Mouse (Mus musculus): ENCODE measurements around the gene Itln1.

Itln1 gene

DNA sequence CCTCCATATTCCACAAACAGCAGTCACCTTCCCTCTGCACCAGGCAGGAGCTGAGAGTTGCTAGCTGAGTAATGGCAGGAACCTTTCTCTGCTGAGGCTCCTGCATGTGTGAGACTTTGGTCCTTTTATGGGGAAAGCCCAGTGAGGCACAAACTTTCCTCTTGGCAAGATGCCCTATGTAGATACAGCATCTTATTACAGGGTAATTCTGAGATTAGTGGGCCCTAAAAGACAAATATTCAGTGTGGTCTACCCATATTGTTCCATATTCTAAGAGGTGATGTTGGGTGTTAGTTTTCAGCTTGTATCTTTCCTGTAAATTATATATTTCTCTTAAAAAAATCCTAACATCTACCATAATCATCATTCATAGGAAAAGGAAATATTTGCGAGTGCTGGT is at the start of gene Itln1:
Gene Itln1, minus strand, starts transcription at position 101 of the 400 bp plus-strand sequence.
- 96% methylated on average over 1 of the region's 1 CpGs for WGBS

DNA sequence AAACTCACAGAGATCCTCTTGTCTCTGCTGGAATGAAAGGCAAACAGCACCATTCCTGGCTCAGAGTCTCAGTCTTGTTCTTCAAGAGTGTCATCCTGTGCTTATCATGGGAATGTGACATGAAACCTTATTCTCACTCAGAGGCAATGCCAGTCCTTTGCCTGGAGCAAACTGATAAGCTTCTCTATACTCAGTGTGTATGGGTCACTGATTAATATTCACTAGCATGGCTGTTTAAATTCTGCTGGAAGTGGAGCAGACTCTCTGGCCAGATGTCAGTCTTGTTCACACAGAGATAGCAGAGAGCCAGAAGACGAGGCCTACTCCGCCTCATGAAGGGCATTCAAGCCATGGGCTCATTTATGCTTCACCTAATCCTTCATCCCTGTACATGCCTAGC is 49.5 kb upstream of the Itln1 start:
- 87% methylated on average over 2 of the region's 2 CpGs for WGBS

DNA sequence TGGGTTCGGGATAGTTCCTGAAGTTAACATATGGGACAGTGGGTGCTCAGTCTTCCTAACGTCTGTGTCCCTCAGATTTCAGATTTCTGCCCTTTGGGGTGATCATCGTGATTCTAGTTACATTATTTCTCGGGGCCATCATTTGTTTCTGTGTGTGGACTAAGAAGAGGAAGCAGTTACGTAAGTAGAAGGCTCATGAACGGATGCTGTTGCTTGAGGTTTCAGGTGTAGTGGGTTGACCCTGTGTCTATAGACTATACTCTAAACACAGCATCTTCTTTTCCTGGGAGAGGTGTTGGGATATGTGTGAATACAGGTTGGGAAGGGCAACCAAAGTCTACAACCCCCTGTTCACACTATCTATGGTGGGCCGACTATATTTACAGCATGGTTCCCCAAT is 42.1 kb upstream of the Itln1 start:
- WGBS, result 82% methylated on average over 7 of the region's 7 CpGs

DNA sequence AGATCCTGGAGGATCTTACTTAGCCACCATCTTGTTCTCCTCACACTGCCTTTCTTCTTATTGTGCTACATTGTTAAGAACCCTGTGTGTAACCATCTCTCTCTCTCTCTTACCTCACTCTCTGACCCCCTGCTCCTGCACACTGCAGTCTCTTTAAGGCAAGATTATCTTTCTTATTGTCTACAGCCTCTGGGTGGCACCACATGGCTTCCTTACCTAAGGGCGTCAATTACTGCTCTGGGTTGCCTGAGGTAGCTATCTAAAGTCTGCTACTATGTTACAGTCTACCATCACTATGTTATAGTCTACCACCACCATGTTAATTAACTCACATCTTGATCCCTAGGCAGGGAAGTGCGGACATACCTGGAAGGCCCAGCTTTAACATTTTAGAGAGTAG is 33.3 kb upstream of the Itln1 start:
- 67% methylated on average over 2 of the region's 2 CpGs for WGBS

DNA sequence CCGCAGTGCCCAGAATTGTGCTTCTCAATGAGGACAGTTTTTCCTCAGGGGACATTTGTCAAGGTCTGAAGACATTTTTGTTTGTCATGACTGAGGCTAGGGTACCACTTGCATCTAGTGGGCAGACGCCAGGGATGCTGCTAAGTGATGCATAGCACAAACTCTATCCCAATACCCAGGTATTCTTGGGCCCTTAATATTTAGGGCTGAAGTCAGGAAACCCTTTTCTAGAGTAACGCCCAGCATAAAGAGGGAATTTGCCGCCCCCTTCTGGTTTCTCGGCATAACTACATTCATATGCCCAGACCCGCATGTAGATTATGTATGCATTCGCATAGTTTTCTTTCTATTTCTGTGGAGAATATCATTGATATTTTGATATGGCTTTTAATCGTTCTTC is 31.7 kb upstream of the Itln1 start:
- WGBS, result 21% methylated on average over 8 of the region's 8 CpGs

DNA sequence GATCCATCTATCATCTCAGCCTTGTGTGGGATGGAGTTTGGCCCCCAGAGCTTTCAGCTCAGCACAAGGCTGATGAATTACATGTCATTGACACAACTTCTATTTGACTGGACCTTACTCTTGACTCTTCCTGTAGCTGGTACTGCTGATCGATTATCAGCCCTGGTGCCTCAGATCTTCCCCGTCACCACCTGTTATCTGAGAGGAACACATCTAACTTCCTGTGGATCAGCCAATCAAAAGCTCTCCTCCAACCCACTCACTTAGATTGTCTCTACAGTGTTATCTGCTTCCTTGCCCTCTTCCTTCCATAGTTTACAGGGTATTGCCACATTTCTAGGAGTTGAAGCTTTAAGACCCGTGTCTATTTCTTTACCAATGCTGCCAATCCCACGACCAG is 30.8 kb upstream of the Itln1 start:
- WGBS, result 79% methylated on average over 4 of the region's 4 CpGs

DNA sequence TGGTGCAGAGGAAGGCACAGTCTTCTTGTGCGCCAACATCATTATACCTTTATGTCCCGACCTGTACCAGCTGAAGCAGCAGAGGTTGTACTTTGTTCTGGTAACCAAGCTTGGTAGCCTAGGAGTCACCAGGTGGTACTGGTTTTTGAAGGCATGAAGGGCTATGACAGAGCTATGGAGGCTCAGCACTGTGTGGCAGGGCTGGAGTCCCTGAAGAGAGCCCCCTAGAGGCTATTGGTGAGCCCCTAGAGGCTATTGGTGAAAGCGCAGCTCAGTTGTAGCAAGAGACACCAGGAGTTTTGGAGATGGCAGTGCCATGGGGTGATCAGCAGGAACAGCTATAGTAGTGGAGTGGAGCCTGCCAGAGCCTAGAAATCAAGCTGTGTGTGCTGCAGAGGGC is 29.2 kb upstream of the Itln1 start:
- 62% methylated on average over 3 of the region's 3 CpGs for WGBS

DNA sequence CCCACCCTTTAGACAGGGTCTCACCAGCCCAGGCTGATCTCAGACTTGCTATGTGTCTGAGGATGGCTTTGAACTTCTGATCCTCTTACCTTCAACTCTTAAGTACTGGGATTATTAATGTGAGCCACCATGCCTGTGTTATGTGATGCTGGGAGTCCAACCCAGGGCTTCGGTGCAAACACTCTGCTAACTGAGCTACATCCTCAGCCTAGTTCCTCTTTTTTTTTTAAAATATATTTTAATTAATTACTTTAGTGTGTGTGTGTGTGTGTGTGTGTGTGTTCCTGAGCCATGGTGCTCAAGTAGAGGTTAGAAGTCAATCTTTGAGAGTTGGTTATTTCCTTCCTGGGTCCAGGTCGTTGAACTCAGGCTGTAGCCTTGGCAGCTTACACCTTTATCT is 27.9 kb upstream of the Itln1 start:
- 82% methylated on average over 2 of the region's 2 CpGs for WGBS

DNA sequence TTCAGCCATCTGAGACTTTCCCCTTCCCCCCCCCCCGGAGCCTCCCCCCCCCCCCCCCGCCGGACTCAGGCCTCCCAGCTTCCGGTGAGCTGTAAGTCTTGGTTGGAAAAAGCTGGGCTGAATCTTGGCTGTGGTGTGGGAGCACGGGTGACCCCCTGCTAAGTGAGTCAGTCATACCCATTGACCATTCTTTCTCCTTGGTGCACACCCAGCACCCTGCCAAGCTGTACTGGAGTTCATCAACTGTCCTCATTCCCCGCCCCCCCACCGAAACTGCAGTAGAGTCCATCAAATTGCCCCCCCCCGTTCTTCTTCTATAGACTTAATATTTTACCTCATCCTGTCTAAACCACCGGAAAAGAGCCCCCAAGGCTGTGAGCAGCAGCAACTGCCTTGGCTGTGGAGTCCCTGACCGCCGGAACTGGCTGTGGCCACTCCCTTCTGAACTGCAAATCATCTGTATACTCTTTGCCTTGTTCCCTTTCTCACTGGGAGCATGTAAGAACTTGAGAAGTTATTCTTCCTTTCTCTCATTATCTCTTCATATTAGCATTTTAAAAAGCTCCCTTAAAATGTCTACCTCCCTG is 26.6 kb upstream of the Itln1 start:
- WGBS, result 65% methylated on average over 8 of the region's 11 CpGs

DNA sequence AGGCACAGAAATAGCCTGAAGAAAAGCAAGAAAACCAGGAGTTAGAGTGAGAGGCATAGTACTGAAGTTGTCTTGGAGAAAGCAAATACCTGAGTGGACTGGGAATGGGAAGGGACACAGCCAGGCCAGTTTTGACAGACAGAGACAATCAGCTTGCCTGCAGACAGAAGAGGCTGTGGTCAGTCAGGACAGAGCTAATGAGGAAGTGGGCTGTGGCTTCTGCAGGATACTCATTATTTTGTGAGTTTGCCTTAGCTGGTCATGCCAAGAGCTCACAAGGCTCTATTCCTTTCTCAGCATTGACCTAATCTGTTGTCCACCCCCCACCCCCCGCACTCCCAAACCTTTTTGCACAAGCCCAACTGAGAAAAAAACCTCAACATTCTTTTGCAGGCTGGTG is 26.1 kb upstream of the Itln1 start:
- 64% methylated on average over 1 of the region's 1 CpGs for WGBS

DNA sequence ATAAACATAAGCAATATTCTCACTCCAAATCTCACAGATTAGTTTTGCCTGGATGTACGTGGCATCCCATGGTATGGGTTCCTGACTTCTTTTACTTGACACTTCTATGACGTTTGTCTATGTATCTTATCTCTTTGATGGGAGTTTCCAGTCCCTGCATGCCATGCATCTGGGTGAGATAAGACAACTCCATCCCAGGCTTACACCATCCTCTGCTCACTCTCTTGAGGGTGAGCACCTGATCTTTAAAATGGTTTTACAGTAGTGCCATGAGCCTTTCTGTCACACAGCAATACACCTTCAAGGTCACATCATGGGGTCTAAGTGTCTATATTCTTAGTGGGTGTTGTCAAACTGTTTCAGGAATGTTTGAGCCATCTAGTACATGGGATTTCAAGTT is 25.2 kb upstream of the Itln1 start:
- WGBS, result 91% methylated on average over 2 of the region's 2 CpGs

DNA sequence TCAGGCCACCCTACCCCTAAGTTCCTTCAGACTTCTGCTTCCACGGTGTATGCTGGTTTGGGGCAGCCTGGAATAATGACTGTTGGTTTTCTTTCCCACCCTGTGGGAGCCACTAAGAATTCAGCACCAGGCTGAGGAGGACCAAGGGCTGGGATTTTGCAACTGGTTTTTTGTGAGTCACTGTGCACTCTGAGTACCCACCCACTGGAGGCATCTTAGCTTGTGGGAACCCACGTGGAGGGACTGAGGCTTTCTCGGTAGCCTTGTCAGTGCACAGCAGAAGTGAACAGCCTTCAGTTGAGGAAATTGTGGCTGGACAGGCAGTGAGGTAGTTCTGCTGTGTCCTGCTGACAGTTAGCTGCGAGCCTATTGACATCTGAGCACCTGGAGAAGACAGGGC is 23.8 kb upstream of the Itln1 start, which contains the start of gene Cd244a:
Gene Cd244a, plus strand, starts transcription at position 296 of the 400 bp plus-strand sequence.
- WGBS, result 69% methylated on average over 4 of the region's 4 CpGs

DNA sequence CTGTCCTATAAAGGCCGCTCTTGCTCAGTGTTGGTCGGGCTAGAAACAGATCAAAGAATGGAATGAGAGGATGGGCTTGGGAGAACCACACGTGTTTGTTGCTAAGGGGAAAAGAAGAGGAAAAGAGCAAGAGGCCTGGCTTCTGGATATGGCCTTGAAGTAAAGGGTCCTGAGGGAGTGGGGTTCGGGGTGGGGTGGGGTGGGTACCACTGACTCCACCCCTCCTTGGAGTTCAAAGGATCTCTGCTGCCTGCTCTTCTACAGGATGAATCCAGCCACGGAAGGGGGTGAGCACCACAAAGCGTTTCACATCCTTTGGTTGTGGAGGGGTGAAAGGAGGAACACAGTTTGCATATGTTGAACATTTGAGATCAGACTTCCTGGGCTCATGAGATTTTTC is 23.3 kb upstream of the Itln1 start:
- WGBS, result 75% methylated on average over 6 of the region's 6 CpGs

DNA sequence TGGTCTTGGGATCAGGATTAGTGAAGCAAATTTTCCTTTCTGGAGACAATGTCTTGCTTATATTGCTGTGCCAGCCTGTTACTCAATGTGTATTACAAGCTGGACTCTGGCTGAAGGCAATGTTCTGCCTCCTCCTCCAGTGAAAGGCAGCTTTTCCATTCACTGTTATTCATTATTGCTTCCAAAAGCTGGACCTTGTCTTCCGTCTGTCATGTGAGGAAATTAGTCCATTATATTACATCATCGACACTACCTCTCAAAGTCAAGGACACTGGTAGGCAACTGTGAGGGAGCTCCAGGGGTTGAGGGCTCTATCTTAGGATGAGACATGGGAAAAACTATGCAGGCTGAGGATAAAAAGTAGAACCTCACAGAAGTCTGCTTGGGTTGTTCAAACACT is 21.3 kb upstream of the Itln1 start:
- 82% methylated on average over 2 of the region's 2 CpGs for WGBS

DNA sequence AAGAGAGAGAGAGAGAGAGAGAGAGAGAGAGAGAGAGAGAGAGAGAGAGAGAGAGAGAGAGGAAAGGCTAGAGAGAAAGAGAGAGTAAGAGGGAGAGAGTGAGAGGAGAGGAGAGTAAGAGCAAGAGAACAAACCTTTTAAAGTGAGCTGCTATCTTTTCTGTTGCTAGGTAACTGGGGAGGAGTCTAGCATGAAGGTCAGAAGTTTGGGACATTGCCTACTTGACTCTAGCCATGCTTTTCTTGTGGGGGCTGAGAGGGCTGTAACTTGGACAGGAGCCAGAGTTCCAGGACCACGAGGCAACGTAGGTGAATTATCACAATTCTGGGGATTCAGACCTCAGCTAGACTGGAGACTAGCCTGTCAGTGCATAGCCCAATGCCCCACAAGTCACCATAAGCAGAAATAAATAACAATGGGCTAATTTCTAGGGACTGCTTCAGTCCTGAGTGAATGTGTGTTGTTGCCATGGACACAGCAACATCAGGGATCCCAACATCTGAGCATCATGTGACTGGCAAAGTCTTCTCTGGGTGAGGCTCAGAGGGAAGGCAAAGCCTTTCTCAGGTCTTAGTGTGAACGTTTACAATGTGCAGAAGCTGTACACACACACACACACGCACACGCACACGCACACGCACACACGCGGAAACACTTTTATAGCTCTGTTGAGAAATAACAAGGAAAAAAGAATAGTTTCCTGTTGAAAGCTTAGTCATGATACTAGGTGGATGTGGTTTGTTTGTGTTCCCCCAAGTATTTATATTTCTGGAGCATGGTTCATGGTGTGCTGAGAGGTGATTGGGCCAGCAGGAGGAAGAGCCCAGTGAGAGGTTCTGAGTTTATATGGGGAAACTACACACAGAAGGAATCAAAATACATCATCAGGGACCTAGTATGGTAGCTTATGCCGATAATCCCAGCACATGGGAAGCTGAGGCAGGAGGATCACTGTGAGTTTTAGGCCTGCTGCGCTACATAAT is 18.6 kb upstream of the Itln1 start:
- WGBS, result 76% methylated on average over 11 of the region's 11 CpGs

DNA sequence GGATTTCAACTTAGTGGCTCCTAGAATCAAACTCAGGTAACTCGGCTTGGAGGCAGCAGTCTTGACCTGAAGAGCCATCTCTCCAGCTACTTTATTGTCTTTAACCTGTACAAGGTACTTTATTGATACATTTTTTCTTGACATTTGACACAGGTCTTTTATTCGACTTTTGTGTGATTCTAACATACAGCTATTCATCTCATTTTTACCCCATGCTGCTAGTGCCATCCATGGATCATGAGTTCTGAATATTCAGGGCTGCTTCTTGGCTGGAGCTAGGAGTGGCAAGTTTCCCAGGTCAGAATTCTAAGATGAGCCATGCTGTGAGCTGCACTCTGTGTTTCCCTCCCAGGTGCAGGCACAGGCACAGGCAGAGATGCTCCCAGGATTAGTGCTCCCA is 17.1 kb upstream of the Itln1 start:
- 82% methylated on average over 2 of the region's 2 CpGs for WGBS

DNA sequence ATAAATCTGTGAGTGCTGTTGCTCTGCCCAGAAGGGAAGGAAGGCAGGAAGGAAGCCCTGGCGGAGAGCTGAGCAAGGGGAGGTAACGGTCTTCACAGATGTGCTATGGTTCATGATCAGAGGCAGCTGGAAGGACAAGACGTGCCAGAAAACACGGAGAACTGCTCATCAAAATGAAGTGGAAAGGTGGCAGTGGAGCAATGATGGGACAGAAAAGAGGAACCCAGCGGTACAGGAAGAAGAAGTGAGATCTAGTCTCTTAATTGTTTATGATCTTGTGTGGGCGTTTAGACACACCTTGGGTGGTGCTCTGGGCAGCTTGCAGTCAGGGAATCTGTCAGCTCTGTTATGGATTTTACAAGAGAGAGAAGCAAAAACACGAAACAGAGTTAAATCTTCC is 16.2 kb upstream of the Itln1 start:
- 74% methylated on average over 7 of the region's 7 CpGs for WGBS

DNA sequence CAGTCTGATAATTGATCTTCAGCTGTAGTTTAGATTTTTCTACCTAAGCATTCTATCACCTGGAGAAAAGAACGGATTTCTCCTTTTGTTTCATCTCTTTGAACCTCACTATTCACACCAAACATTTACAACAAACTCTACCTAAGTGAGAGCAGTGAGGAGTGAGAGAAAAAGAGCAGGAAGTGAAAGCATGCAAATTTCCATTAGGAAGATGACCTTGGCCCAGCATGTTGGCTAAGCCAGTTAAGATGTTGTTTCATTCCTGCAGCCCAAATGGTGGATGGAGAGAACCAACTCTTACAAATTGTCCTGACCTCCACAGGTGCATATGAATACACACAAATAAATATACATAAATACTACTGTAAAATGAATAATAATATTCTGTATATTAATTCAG is 5.6 kb upstream of the Itln1 start:
- 89% methylated on average over 1 of the region's 1 CpGs for WGBS

DNA sequence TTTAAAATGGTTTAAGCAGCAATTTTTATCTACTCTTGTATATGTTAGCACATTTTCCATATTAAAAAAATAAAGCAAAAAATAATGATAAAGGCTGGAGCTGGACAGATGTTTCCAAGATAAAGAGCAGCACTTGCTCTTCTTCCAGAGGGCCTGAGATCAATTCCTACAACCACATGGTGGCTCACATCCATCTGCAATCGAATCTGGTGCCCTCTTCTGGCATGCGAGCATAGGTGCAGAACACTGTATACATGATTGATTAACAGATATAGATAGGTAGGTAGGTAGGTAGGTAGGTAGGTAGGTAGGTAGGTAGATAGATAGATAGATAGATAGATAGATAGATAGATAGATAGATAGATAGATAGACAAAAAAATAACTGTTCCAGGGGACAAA is 2.3 kb downstream of the Itln1 start:
- 66% methylated on average over 2 of the region's 2 CpGs for WGBS

DNA sequence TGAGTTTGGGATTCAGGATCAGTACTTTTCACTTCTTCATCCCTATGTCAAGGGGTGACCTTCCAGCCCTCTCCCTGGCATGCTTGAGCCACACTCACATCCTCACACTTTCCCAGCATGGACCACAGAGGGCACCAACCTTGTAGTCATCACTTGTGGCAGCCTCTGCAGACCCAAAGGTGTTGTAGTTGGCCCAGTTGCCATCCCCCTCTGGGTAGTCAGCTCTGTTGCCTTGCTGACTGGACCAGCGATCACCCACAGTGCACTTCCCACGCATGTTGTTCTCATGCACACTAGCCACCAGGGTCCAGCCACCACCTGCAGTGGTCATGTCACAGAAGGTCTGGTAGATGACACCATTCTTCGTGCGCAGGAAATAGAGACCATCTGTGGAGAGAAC is 3.7 kb downstream of the Itln1 start:
- 93% methylated on average over 4 of the region's 4 CpGs for WGBS

DNA sequence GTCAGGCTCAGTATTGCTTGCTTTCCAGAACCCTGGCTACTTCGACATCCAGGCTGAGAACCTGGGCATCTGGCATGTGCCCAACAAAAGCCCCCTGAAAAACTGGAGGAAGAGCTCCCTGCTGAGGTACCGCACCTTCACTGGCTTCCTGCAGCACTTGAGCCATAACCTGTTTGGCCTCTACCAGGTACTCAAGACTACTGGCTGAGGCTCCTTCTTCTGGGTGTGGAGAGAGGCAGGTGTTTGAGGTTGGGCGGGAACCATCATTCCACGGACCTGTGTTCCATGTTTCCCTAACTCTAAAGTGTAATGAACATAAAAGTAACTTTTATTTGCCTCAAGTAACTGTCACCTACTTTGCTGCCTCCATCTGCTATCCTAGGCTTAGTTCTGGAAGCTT is 19.5 kb downstream of the Itln1 start:
- WGBS, result 89% methylated on average over 4 of the region's 4 CpGs

DNA sequence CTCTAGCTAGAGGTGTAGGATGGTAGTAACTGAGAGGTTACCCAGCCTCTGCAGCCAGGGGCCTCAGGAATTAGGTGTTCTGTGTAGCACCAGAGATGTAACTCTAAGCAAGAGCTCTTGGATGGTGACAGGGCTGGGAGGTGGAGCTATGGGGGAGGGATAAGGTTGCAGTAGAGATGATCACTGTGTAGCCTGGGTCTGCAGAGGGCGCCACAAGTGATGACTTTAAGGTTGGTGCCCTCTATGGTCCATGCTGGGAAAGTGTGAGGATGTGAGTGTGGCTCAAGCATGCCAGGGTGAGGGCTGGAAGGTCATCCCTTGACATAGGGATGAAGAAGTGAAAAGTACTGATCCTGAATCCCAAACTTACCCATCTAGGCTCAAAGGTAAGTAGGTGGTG is 20.1 kb downstream of the Itln1 start:
- WGBS, result 44% methylated on average over 1 of the region's 1 CpGs

DNA sequence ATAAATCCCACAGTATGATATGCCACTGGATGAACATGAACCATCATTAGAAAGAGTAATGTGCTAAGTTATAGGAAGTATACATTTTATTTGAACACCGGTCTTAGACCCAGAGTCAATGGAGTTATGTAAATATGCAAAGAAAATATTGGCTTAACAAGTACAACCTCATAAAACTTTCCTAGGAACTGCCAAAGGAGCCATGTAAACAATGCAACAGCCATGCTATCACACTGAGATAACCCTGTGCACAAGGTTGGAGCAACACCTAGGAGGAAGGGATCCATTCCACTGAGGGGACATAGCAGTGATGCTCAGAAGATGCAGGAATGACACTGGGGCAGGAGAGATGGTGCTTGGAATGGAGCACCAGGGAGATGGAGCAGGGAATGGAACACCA is 21.3 kb downstream of the Itln1 start:
- 96% methylated on average over 1 of the region's 1 CpGs for WGBS

All from cerebral cortex, adult 2 months (tissue).